ENCODE assay signal across 8 mouse cellular contexts in genomic region chr3:65974232-65975058, GRCm38 (mm10). TPM values are rescaled to one million over a fixed set of nuclear protein-coding genes. Genes with fewer than 3 reads are reported as not detected.
A peak's percentile ranks its signal among the peaks of the same experiment; 100 is the strongest.
DNase-seq lines count a peak whose midpoint lies in the region; ATAC-seq and TF ChIP-seq lines count a peak whose summit lies in the region.

No protein-coding gene starts in this region.

- TF ChIP-seq CTCF in G1E (IDR thresholded peaks at IDR 0.05; ENCODE audit: low read depth, low read length), result no peak
- peak; percentile 11; the same call in 1 of the 2 replicates for TF ChIP-seq CTCF in forebrain, postnatal 0 days (IDR thresholded peaks at IDR 0.05; ENCODE audit: low read depth)

- under 1% methylated on average over 43 of the region's 43 CpGs for WGBS in forebrain, postnatal 0 days
- WGBS in lung, embryonic 16.5 days, result 0% methylated on average over 41 of the region's 43 CpGs

- peak; percentile 94 for ATAC-seq in G1E (ENCODE audit: extremely low read depth, insufficient number of reproducible peaks, low FRiP score, poor library complexity, severe bottlenecking)
- peak; percentile 96 for ATAC-seq in forebrain, postnatal 0 days
- peak; percentile 95 for ATAC-seq in hematopoietic stem cell, adult 5-6 weeks (replicated peaks in 1 of 2; ENCODE audit: insufficient read depth in 1 of 2, low FRiP score in 2 of 2, low TSS enrichment in 1 of 2, low read depth in 1 of 2, poor library complexity in 2 of 2, severe bottlenecking in 2 of 2)
- ATAC-seq in lung, embryonic 16.5 days (ENCODE audit: low read depth), result peak; percentile 98

- H3K9ac ChIP-seq in forebrain, postnatal 0 days, result peak overlapping the region; percentile 76
- peak overlapping the region; percentile 85 for H3K9ac ChIP-seq in lung, embryonic 16.5 days (ENCODE audit: low read length)

- H3K4me3 ChIP-seq in G1E (ENCODE audit: low read depth, low read length), result peak overlapping the region; percentile 77
- peak overlapping the region; percentile 65 for H3K4me3 ChIP-seq in forebrain, postnatal 0 days (ENCODE audit: low read depth, low read length)
- peak overlapping the region; percentile 68 for H3K4me3 ChIP-seq in lung, embryonic 16.5 days (ENCODE audit: low read length)

- H3K36me3 ChIP-seq in G1E (replicated peaks), result no peaks in the 10 kb centered on the region
- H3K36me3 ChIP-seq in forebrain, postnatal 0 days (ENCODE audit: insufficient read depth), result no peaks in the 10 kb centered on the region
- H3K36me3 ChIP-seq in lung, embryonic 16.5 days (ENCODE audit: control insufficient read depth, insufficient read depth, low read length), result no peaks in the 10 kb centered on the region

- peak; percentile 87 for DNase-seq in G1E (ENCODE audit: low spot score)
- peak; percentile 98 to 100 for DNase-seq in cerebellum, adult 18-20 months
- peak; percentile 98 for DNase-seq in forebrain, postnatal 0 days
- DNase-seq in layer of hippocampus, adult 9-10 months (ENCODE audit: low spot score), result peak; percentile 96
- peak; percentile 89 for DNase-seq in ovary, postnatal 10 days (ENCODE audit: low spot score)
- DNase-seq in thymus, postnatal 10 days (ENCODE audit: low spot score in 2 of 2), result peak; percentile 92 to 98

- no peaks in the 10 kb centered on the region for H3K9me3 ChIP-seq in G1E (replicated peaks)
- H3K9me3 ChIP-seq in forebrain, postnatal 0 days (ENCODE audit: low read length), result no peaks in the 10 kb centered on the region
- H3K9me3 ChIP-seq in lung, embryonic 16.5 days (ENCODE audit: control insufficient read depth, low read length), result no peaks in the 10 kb centered on the region

- peak overlapping the region; percentile 61 for H3K4me2 ChIP-seq in forebrain, postnatal 0 days (ENCODE audit: low read depth)
- peak overlapping the region; percentile 64 for H3K4me2 ChIP-seq in lung, embryonic 16.5 days (ENCODE audit: low read depth, low read length)

- no peaks in the 10 kb centered on the region for H3K27me3 ChIP-seq in G1E (ENCODE audit: insufficient read depth, low read length)
- no peaks in the 10 kb centered on the region for H3K27me3 ChIP-seq in forebrain, postnatal 0 days (ENCODE audit: insufficient read depth, low read length)
- no peaks in the 10 kb centered on the region for H3K27me3 ChIP-seq in lung, embryonic 16.5 days (ENCODE audit: control insufficient read depth, insufficient read depth, low read depth, low read length)

- peaks cover 28% of the 10 kb centered on the region for H3K4me1 ChIP-seq in G1E (ENCODE audit: insufficient read depth, low read depth, low read length)
- peaks cover 9% of the 10 kb centered on the region for H3K4me1 ChIP-seq in forebrain, postnatal 0 days (ENCODE audit: insufficient read depth)
- peaks cover 17% of the 10 kb centered on the region for H3K4me1 ChIP-seq in lung, embryonic 16.5 days (replicated peaks; ENCODE audit: control insufficient read depth, insufficient read depth, low read length)

- H3K27ac ChIP-seq in forebrain, postnatal 0 days (ENCODE audit: low read depth, low read length), result peak overlapping the region; percentile 97
- H3K27ac ChIP-seq in lung, embryonic 16.5 days (ENCODE audit: low read length), result peak overlapping the region; percentile 100

RNA-seq across cellular contexts. Expression of gene Ccnl1, which starts 16.4 kb away (rescaled TPM):
- total RNA-seq in G1E (2014; fragmentation: Nextera tagmentation), result 176 and 227 TPM in 2 replicates
- 148 and 167 TPM in 2 replicates for total RNA-seq in G1E (2017)
- 30.5 and 37.1 TPM in 2 replicates for polyA plus RNA-seq in G1E (2012)
- 54.1 and 57.0 TPM in 2 replicates for total RNA-seq in forebrain, postnatal 0 days (2014; rRNA removed)
- 51.5 and 53.1 TPM in 2 replicates for polyA plus RNA-seq in forebrain, postnatal 0 days (2015; fragmentation: Nextera tagmentation; extraction: Ambion mirVana)
- total RNA-seq in hematopoietic stem cell, adult 5-6 weeks (2017), result 442 and 717 TPM in 2 replicates
- 105 and 114 TPM in 2 replicates for polyA plus RNA-seq in lung, embryonic 16.5 days (2015; fragmentation: Nextera tagmentation; extraction: Ambion mirVana)

Comparison
In these comparisons a context has a peak if more than half of its experiments do, and no peak if none do; other contexts are left out.
1. Peak in every context shown above with its lines: DNase-seq, ATAC-seq, H3K4me3 ChIP-seq and H3K27ac ChIP-seq.